Mouse (Mus musculus) MEL (cell line): ENCODE data around the gene Mfsd4b3.

Experiments
- CHD2 ChIP-seq: IDR thresholded peaks from 2 replicates; pipeline ENCODE4 v1.6.1; 2011; ENCODE audit warnings: low read length, improper control_type of control experiment
- CTCF ChIP-seq, 3 experiments: IDR thresholded peaks in 2 of 3; conservative IDR thresholded peaks in 1 of 3; 2 replicates each; pipeline ENCODE4 v1.5.1; 2011 to 2012; ENCODE audit warnings: low read length in 3 of 3, low read depth in 2 of 3, mild to moderate bottlenecking in 2 of 3, improper control_type of control experiment in 1 of 3, inconsistent platforms in 1 of 3, mixed read lengths in 1 of 3, moderate library complexity in 1 of 3; ENCODE audit not compliant: control insufficient read depth in 1 of 3, insufficient read depth in 1 of 3, poor library complexity in 1 of 3, severe bottlenecking in 1 of 3
- E2F4 ChIP-seq: IDR thresholded peaks from 2 replicates; pipeline ENCODE4 v1.6.1; 2011; ENCODE audit warnings: low read depth, low read length, improper control_type of control experiment, borderline replicate concordance
- EP300 ChIP-seq, 2 experiments: IDR thresholded peaks; 2 replicates each; pipeline ENCODE4 v1.6.1; 2011; ENCODE audit warnings: improper control_type of control experiment in 2 of 2, low read length in 2 of 2, low read depth in 1 of 2, mild to moderate bottlenecking in 1 of 2
- KAT2A ChIP-seq: conservative IDR thresholded peaks from 2 replicates; pipeline ENCODE4 v1.6.1; 2012; ENCODE audit warnings: low read depth, low read length, improper control_type of control experiment, inconsistent platforms
- POLR2A ChIP-seq, 2 experiments: IDR thresholded peaks; 2 replicates each; pipeline ENCODE4 v1.6.1; 2011 to 2012; ENCODE audit warnings: low read length in 2 of 2, mild to moderate bottlenecking in 2 of 2, control low read depth in 1 of 2, improper control_type of control experiment in 1 of 2, low read depth in 1 of 2, moderate library complexity in 1 of 2; ENCODE audit not compliant: control insufficient read depth in 1 of 2, insufficient read depth in 1 of 2, poor library complexity in 1 of 2
- SIN3A ChIP-seq: IDR thresholded peaks from 2 replicates; pipeline ENCODE4 v1.6.1; 2012; ENCODE audit warnings: low read length, improper control_type of control experiment, inconsistent platforms
- TBP ChIP-seq: IDR thresholded peaks from 2 replicates; pipeline ENCODE4 v1.8.0; 2011; ENCODE audit warnings: low read depth, low read length, improper control_type of control experiment
- TCF12 ChIP-seq: IDR thresholded peaks from 2 replicates; pipeline ENCODE4 v1.6.1; 2014; ENCODE audit warnings: low read depth, mild to moderate bottlenecking, inconsistent platforms, low read length, improper control_type of control experiment, moderate library complexity
- ZC3H11A ChIP-seq: IDR thresholded peaks from 2 replicates; pipeline ENCODE4 v1.6.1; 2012; ENCODE audit warnings: low read depth, mild to moderate bottlenecking, inconsistent platforms, low read length, improper control_type of control experiment

- TF ChIP-seq CHD2 = no peak
- TF ChIP-seq CTCF (IDR thresholded peaks at IDR 0.05 in 2 of 3, conservative IDR thresholded peaks at IDR 0.05 in 1 of 3; ENCODE audit: control insufficient read depth in 1 of 3, insufficient read depth in 1 of 3, low read depth in 2 of 3, low read length in 3 of 3, poor library complexity in 1 of 3, severe bottlenecking in 1 of 3) = no peak
- no peak for TF ChIP-seq TCF12
- no peak for TF ChIP-seq POLR2A (IDR thresholded peaks at IDR 0.05; ENCODE audit: control insufficient read depth in 1 of 2, insufficient read depth in 1 of 2, low read depth in 1 of 2, low read length in 2 of 2, poor library complexity in 1 of 2)
- no peak for TF ChIP-seq E2F4
- TF ChIP-seq SIN3A = no peak
- TF ChIP-seq ZC3H11A = no peak
- TF ChIP-seq KAT2A = no peak
- no peak for TF ChIP-seq TBP
- TF ChIP-seq EP300 (IDR thresholded peaks at IDR 0.05; ENCODE audit: low read depth in 1 of 2, low read length in 2 of 2) = no peak
Observed at GRCm38 (mm10) chr10:39975771-39976170, 15.8 kb upstream of the Mfsd4b3 start.
